Mouse (Mus musculus) small intestine, adult 2 months (tissue): ENCODE data around the gene Mtfr2.

ENCODE experiments used
- CTCF ChIP-seq: fragments of 200-500 bp; IDR thresholded peaks from 2 replicates; pipeline ENCODE4 v1.5.1; 2012; ENCODE audit warnings: low read depth, mild to moderate bottlenecking, control low read depth, inconsistent platforms, low read length, moderate library complexity, mixed read lengths; ENCODE audit not compliant: insufficient replicate concordance, insufficient read length; ENCODE audit errors: extremely low read depth
- POLR2A ChIP-seq: fragments of 200-500 bp; IDR thresholded peaks from 2 replicates; pipeline ENCODE4 v1.6.1; 2012; ENCODE audit warnings: low read depth, mild to moderate bottlenecking, control low read depth, inconsistent platforms, low read length, moderate library complexity

GRCm38 (mm10) chr10:20409181-20409580 is 61.6 kb downstream of the Mtfr2 start:
- no peak for TF ChIP-seq CTCF
- TF ChIP-seq POLR2A: no peak
